Mouse (Mus musculus): ENCODE data around the gene Trip12. TPM values are rescaled to one million over a fixed set of nuclear protein-coding genes. Genes with fewer than 3 reads are reported as not detected.

The Trip12 gene
- polyA plus RNA-seq, 1 experiment from 2014 or later: 37.3 TPM

- no peak overlapping the region for H3K9ac ChIP-seq (replicated peaks)
- H3K4me3 ChIP-seq (replicated peaks): no peak overlapping the region
- ATAC-seq (ENCODE audit: low FRiP score): no peak
- H3K27me3 ChIP-seq (replicated peaks): no peaks in the 10 kb centered on the region
- H3K9me3 ChIP-seq (replicated peaks): no peaks in the 10 kb centered on the region
- H3K36me3 ChIP-seq: peaks cover 58% of the 10 kb centered on the region
- H3K4me1 ChIP-seq: no peaks in the 10 kb centered on the region
- WGBS: 95% methylated on average over 3 of the region's 3 CpGs
- H3K27ac ChIP-seq (replicated peaks): no peak overlapping the region
- no peak overlapping the region for H3K4me2 ChIP-seq
Observed at GRCm38 (mm10) chr1:84742156-84742555, 98.2 kb downstream of the Trip12 start.

- Histone ChIP-seq H3K9me3 (replicated peaks) (no peaks in the 10 kb centered on the region), H3K4me3 (replicated peaks) (no peak overlapping the region), H3K9ac (replicated peaks) (no peak overlapping the region), H3K27ac (replicated peaks) (no peak overlapping the region), H3K4me1 (no peaks in the 10 kb centered on the region), H3K36me3 (peaks cover 57% of the 10 kb centered on the region), H3K4me2 (no peak overlapping the region), H3K27me3 (replicated peaks) (no peaks in the 10 kb centered on the region)
- WGBS: 91% methylated on average over 1 of the region's 1 CpGs
- no peak for ATAC-seq (ENCODE audit: low FRiP score)
Observed at GRCm38 (mm10) chr1:84740080-84740479, 100.2 kb downstream of the Trip12 start.

GRCm38 (mm10) chr1:84737097-84737496 lies 103.2 kb downstream of the Trip12 start:
- Histone ChIP-seq H3K27me3 (replicated peaks) (no peaks in the 10 kb centered on the region), H3K4me2 (no peak overlapping the region), H3K36me3 (peaks cover 48% of the 10 kb centered on the region), H3K9ac (replicated peaks) (no peak overlapping the region), H3K4me3 (replicated peaks) (no peak overlapping the region), H3K4me1 (no peaks in the 10 kb centered on the region), H3K9me3 (replicated peaks) (no peaks in the 10 kb centered on the region), H3K27ac (replicated peaks) (no peak overlapping the region)
- WGBS: 62% methylated on average over 1 of the region's 1 CpGs
- no peak for ATAC-seq (ENCODE audit: low FRiP score)

- H3K4me1 ChIP-seq: no peaks in the 10 kb centered on the region
- H3K4me3 ChIP-seq (replicated peaks): no peak overlapping the region
- H3K9me3 ChIP-seq (replicated peaks): no peaks in the 10 kb centered on the region
- no peak overlapping the region for H3K9ac ChIP-seq (replicated peaks)
- peaks cover 47% of the 10 kb centered on the region for H3K36me3 ChIP-seq
- no peak overlapping the region for H3K4me2 ChIP-seq
- ATAC-seq (ENCODE audit: low FRiP score): no peak
- no peaks in the 10 kb centered on the region for H3K27me3 ChIP-seq (replicated peaks)
- WGBS: 65% methylated on average over 3 of the region's 3 CpGs
- no peak overlapping the region for H3K27ac ChIP-seq (replicated peaks)
Observed at GRCm38 (mm10) chr1:84733799-84734198, 106.5 kb downstream of the Trip12 start.

GRCm38 (mm10) chr1:84731763-84732162 lies 108.6 kb downstream of the Trip12 start:
- no peak overlapping the region for H3K9ac ChIP-seq (replicated peaks)
- no peak overlapping the region for H3K4me2 ChIP-seq
- H3K27ac ChIP-seq (replicated peaks): no peak overlapping the region
- no peaks in the 10 kb centered on the region for H3K4me1 ChIP-seq
- H3K27me3 ChIP-seq (replicated peaks): no peaks in the 10 kb centered on the region
- 85% methylated on average over 1 of the region's 1 CpGs for WGBS
- no peaks in the 10 kb centered on the region for H3K9me3 ChIP-seq (replicated peaks)
- ATAC-seq (ENCODE audit: low FRiP score): no peak
- no peak overlapping the region for H3K4me3 ChIP-seq (replicated peaks)
- peaks cover 37% of the 10 kb centered on the region for H3K36me3 ChIP-seq

GRCm38 (mm10) chr1:84722841-84723240 lies 117.5 kb downstream of the Trip12 start:
- H3K4me1 ChIP-seq: no peaks in the 10 kb centered on the region
- ATAC-seq (ENCODE audit: low FRiP score): no peak
- H3K9ac ChIP-seq (replicated peaks): no peak overlapping the region
- H3K9me3 ChIP-seq (replicated peaks): no peaks in the 10 kb centered on the region
- no peaks in the 10 kb centered on the region for H3K27me3 ChIP-seq (replicated peaks)
- H3K36me3 ChIP-seq: peaks cover 48% of the 10 kb centered on the region
- no peak overlapping the region for H3K4me3 ChIP-seq (replicated peaks)
- no peak overlapping the region for H3K27ac ChIP-seq (replicated peaks)
- no peak overlapping the region for H3K4me2 ChIP-seq

GRCm38 (mm10) chr1:84722371-84722770 lies 117.9 kb downstream of the Trip12 start:
- no peak overlapping the region for H3K9ac ChIP-seq (replicated peaks)
- H3K27me3 ChIP-seq (replicated peaks): no peaks in the 10 kb centered on the region
- no peaks in the 10 kb centered on the region for H3K4me1 ChIP-seq
- H3K27ac ChIP-seq (replicated peaks): no peak overlapping the region
- 98% methylated on average over 3 of the region's 3 CpGs for WGBS
- H3K4me2 ChIP-seq: no peak overlapping the region
- H3K9me3 ChIP-seq (replicated peaks): no peaks in the 10 kb centered on the region
- no peak for ATAC-seq (ENCODE audit: low FRiP score)
- H3K4me3 ChIP-seq (replicated peaks): no peak overlapping the region
- H3K36me3 ChIP-seq: peaks cover 43% of the 10 kb centered on the region

- Histone ChIP-seq H3K9ac (replicated peaks) (no peak overlapping the region), H3K27me3 (replicated peaks) (no peaks in the 10 kb centered on the region), H3K36me3 (peaks cover 43% of the 10 kb centered on the region), H3K4me1 (no peaks in the 10 kb centered on the region), H3K4me3 (replicated peaks) (no peak overlapping the region), H3K27ac (replicated peaks) (no peak overlapping the region), H3K9me3 (replicated peaks) (no peaks in the 10 kb centered on the region), H3K4me2 (no peak overlapping the region)
- ATAC-seq (ENCODE audit: low FRiP score): no peak
- WGBS: 89% methylated on average over 3 of the region's 3 CpGs
Observed at GRCm38 (mm10) chr1:84721942-84722341, 118.4 kb downstream of the Trip12 start.

- peak; percentile 93 for ATAC-seq (ENCODE audit: low FRiP score)
- H3K4me2 ChIP-seq: peak overlapping the region; percentile 67
- H3K9ac ChIP-seq (replicated peaks): peak overlapping the region; percentile 44
- H3K27ac ChIP-seq (replicated peaks): peak overlapping the region; percentile 86
- H3K9me3 ChIP-seq (replicated peaks): no peaks in the 10 kb centered on the region
- H3K36me3 ChIP-seq: no peaks in the 10 kb centered on the region
- peaks cover 16% of the 10 kb centered on the region for H3K4me1 ChIP-seq
- peak overlapping the region; percentile 38 for H3K4me3 ChIP-seq (replicated peaks)
- WGBS: 11% methylated on average over 31 of the region's 31 CpGs
- no peaks in the 10 kb centered on the region for H3K27me3 ChIP-seq (replicated peaks)
Observed at GRCm38 (mm10) chr1:84709810-84710785, 130.2 kb downstream of the Trip12 start.

- H3K9ac ChIP-seq (replicated peaks): peak overlapping the region; percentile 26; the same call in 1 of the 2 replicates
- WGBS: 30% methylated on average over 5 of the region's 5 CpGs
Observed at GRCm38 (mm10) chr1:84709406-84709805, 130.9 kb downstream of the Trip12 start.

GRCm38 (mm10) chr1:84700254-84700653 lies 140.1 kb downstream of the Trip12 start:
- Histone ChIP-seq H3K9me3 (replicated peaks) (no peaks in the 10 kb centered on the region), H3K4me3 (replicated peaks) (no peak overlapping the region), H3K27ac (replicated peaks) (no peak overlapping the region), H3K36me3 (no peaks in the 10 kb centered on the region), H3K9ac (replicated peaks) (no peak overlapping the region), H3K4me2 (no peak overlapping the region), H3K27me3 (replicated peaks) (no peaks in the 10 kb centered on the region), H3K4me1 (peaks cover 11% of the 10 kb centered on the region)
- no peak for ATAC-seq (ENCODE audit: low FRiP score)
- WGBS: 93% methylated on average over 6 of the region's 6 CpGs

More at GRCm38 (mm10) chr1:84709406-84709805, 130.9 kb downstream of the Trip12 start:
- Histone ChIP-seq H3K27me3 (replicated peaks) (no peaks in the 10 kb centered on the region), H3K27ac (replicated peaks) (peak overlapping the region; percentile 86), H3K36me3 (no peaks in the 10 kb centered on the region), H3K4me3 (replicated peaks) (peak overlapping the region; percentile 38), H3K4me2 (peak overlapping the region; percentile 67), H3K4me1 (peaks cover 16% of the 10 kb centered on the region), H3K9me3 (replicated peaks) (no peaks in the 10 kb centered on the region)
- peak; percentile 74 for ATAC-seq (ENCODE audit: low FRiP score)

GRCm38 (mm10) chr1:84697136-84697535 lies 143.2 kb downstream of the Trip12 start:
- no peak overlapping the region for H3K27ac ChIP-seq (replicated peaks)
- H3K9ac ChIP-seq (replicated peaks): no peak overlapping the region
- H3K4me3 ChIP-seq (replicated peaks): no peak overlapping the region
- H3K36me3 ChIP-seq: no peaks in the 10 kb centered on the region
- no peaks in the 10 kb centered on the region for H3K9me3 ChIP-seq (replicated peaks)
- H3K4me2 ChIP-seq: 0 out of 2 replicates have a peak overlapping the region, but pooled peaks have one; percentile 26
- WGBS: 2% methylated on average over 2 of the region's 2 CpGs
- H3K27me3 ChIP-seq (replicated peaks): no peaks in the 10 kb centered on the region
- peaks cover 25% of the 10 kb centered on the region for H3K4me1 ChIP-seq
- no peak for ATAC-seq (ENCODE audit: low FRiP score)

Measured in neural tube, embryonic 15.5 days (tissue).